Mouse (Mus musculus) liver, postnatal 0 days (tissue): ENCODE measurements around the gene Pitpnm2.

Source experiments
- CTCF ChIP-seq: sonication (generic); IDR thresholded peaks from 2 replicates; pipeline ENCODE4 v1.5.1; 2016; ENCODE audit warnings: antibody characterized with exemption, low read depth
- EP300 ChIP-seq: IDR thresholded peaks from 2 replicates; pipeline ENCODE4 v1.6.1; 2016; ENCODE audit warnings: antibody characterized with exemption, low read depth, mild to moderate bottlenecking

DNA sequence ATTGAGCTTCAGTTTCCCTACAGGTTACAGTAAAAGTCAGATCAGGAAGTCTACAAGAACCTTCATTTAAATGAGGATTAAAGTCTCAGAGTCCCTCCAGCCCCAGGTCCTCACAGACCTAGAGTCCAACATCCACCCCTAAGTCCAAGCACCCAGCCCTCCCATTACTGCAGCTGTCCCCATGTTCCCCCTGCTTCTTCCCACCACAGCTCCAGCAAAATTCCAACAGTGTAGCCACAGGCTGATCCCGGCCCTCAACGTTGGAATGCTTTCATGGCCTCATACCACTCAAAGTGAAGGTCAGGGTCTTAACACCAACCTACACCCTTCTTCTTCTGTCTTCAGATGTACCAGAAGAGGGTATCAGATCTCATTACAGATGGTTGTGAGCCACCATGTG lies 37.9 kb downstream of the Pitpnm2 start:
- no peak for TF ChIP-seq CTCF
- no peak for TF ChIP-seq EP300
